31 mouse cellular contexts compared by ENCODE assay signal in genomic region chr19:42031112-42031511, GRCm38 (mm10). TPM values are rescaled to one million over a fixed set of nuclear protein-coding genes. Genes with fewer than 3 reads are reported as not detected.
"Had no signal": no experiment of that assay in that cellular context is flagged by ENCODE, and none has a peak within 500 bp of the region (broad histone marks: within the 10 kb centered on the region; RNA-seq: fewer than 3 reads in every experiment).

No protein-coding gene starts in this region.

- H3K27ac ChIP-seq: heart, embryonic 10.5 days; hindbrain, embryonic 10.5 days; hindbrain, embryonic 12.5 days; hindbrain, embryonic 14.5 days; intestine, embryonic 15.5 days; layer of hippocampus, adult 2 months; limb, embryonic 12.5 days; liver, embryonic 13.5 days had no signal

- H3K9me3 ChIP-seq: heart, embryonic 10.5 days; heart, embryonic 12.5 days; hindbrain, embryonic 10.5 days; hindbrain, embryonic 12.5 days; intestine, embryonic 15.5 days; limb, embryonic 12.5 days; liver, embryonic 13.5 days had no signal

- H3K4me2 ChIP-seq: heart, embryonic 12.5 days; hindbrain, embryonic 12.5 days; hindbrain, embryonic 14.5 days; intestine, embryonic 15.5 days; limb, embryonic 12.5 days; liver, embryonic 11.5 days; liver, embryonic 13.5 days had no signal

- H3K27me3 ChIP-seq: heart, embryonic 12.5 days; hindbrain, embryonic 12.5 days; intestine, embryonic 15.5 days; limb, embryonic 12.5 days; liver, embryonic 13.5 days had no signal

- H3K9ac ChIP-seq: heart, embryonic 12.5 days; hindbrain, embryonic 12.5 days; hindbrain, embryonic 14.5 days; intestine, embryonic 15.5 days; limb, embryonic 12.5 days; liver, embryonic 13.5 days had no signal

- ATAC-seq: hindbrain, embryonic 16.5 days; inflammation-experienced regulatory T-cells, adult 6 months; intestine, embryonic 15.5 days; intestine, postnatal 0 days had no signal

- H3K4me3 ChIP-seq: heart, embryonic 10.5 days; heart, embryonic 12.5 days; hindbrain, embryonic 10.5 days; hindbrain, embryonic 12.5 days; intestine, embryonic 15.5 days; layer of hippocampus, adult 2 months; limb, embryonic 12.5 days; liver, embryonic 13.5 days had no signal

- DNase-seq: gastrocnemius, postnatal 10 days; gastrocnemius, postnatal 25 days; heart, adult 18-20 months; heart, postnatal 10 days; heart, postnatal 4 days; kidney, adult 18-20 months; kidney, adult 8-10 months; kidney, postnatal 10 days; kidney, postnatal 4 days; layer of hippocampus, postnatal 36 days; left cerebral cortex, postnatal 4 days; liver; liver, embryonic 13.5 days had no signal

- H3K36me3 ChIP-seq: liver, embryonic 13.5 days had no signal

RNA-seq across cellular contexts. Expression of gene Ankrd2, which starts 4.7 kb away (rescaled TPM):
- total RNA-seq: granulocyte monocyte progenitor cell, adult 5-6 weeks; heart, postnatal 10 days; heart, postnatal 25 days; layer of hippocampus, adult 2 months; layer of hippocampus, postnatal 36 days; left cerebral cortex, postnatal 4 days had no signal
- polyA plus RNA-seq: heart, embryonic 10.5 days; heart, embryonic 12.5 days; heart, embryonic 14.5 days; heart, embryonic 16.5 days; hindbrain, embryonic 10.5 days; hindbrain, embryonic 12.5 days; inflammation-experienced regulatory T-cells, adult 6 months; kidney, embryonic 14.5 days; kidney, embryonic 16.5 days; liver, embryonic 11.5 days had no signal

RNA-seq across cellular contexts. Expression of gene Hoga1, which starts 14.3 kb away (rescaled TPM):
- total RNA-seq: granulocyte monocyte progenitor cell, adult 5-6 weeks had no signal
- polyA plus RNA-seq: inflammation-experienced regulatory T-cells, adult 6 months had no signal

RNA-seq across cellular contexts. Expression of gene 4933411K16Rik, which starts 20.9 kb away (rescaled TPM):
- total RNA-seq: granulocyte monocyte progenitor cell, adult 5-6 weeks; heart, adult 18-20 months; heart, postnatal 25 days had no signal
- polyA plus RNA-seq: heart, embryonic 12.5 days; heart, embryonic 14.5 days; heart, embryonic 16.5 days; hindbrain, embryonic 10.5 days; hindbrain, embryonic 12.5 days; hindbrain, embryonic 14.5 days; hindbrain, embryonic 16.5 days; inflammation-experienced regulatory T-cells, adult 6 months; intestine, embryonic 15.5 days; limb, embryonic 12.5 days; liver, embryonic 13.5 days had no signal
